Mouse (Mus musculus): Measurements from ENCODE around the gene Aaed1.

DNA sequence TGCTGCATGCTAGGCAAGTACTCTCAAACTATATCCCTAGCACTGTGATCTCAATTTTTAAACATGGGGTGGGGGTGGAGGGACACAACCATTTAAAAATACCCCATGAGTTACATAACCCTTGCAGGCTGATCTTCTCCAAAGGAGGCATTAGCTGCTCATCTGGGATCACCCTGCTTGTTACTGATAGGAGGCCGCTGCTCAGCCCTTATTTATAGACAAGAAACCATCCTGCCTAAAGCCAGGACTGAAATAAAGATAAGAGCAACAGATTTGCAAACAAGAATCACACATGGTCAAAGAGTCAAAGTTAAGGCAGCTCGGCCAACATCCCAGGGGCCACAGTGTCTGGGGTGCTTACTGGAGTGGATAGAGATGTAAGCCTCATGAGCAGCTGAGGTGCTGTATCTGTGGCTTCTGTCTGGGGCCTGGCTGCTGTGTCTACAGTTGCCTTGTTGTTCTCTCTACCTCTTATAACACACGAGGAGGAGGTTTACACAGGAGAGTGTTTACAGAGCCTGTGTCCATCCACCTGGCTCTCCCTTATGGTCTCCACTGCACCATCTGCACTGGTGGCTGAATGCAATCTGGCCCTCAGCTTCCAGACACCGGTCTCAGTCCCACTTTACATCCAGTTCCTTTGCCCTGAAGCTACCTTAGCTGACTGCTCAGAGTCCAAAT, 75.4 kb downstream of the Aaed1 start:
- TF ChIP-seq CTCF (IDR thresholded peaks at IDR 0.05; ENCODE audit: control insufficient read depth, insufficient read depth, insufficient replicate concordance, low read depth, low read length): no peak
- no peak for TF ChIP-seq POLR2A (IDR thresholded peaks at IDR 0.05; ENCODE audit: control insufficient read depth, low read depth, low read length)

Data from testis, adult 2 months (tissue).